Mouse (Mus musculus) CH12.LX (cell line): ENCODE data around the gene Rslcan18. TPM values are rescaled to one million over a fixed set of nuclear protein-coding genes. Genes with fewer than 3 reads are reported as not detected.

Experiments used
- DNase-seq: peaks from one replicate; pipeline ENCODE4 v3.0.0-alpha.2; 2013; ENCODE audit errors: extremely low read depth
- H3K27ac ChIP-seq: 2 replicates; pipeline ENCODE4 v1.5.1; 2012; ENCODE audit warnings: low read depth, mild to moderate bottlenecking, control low read depth, moderate library complexity; ENCODE audit not compliant: insufficient read depth
- H3K27me3 ChIP-seq: replicated peaks from 2 replicates; pipeline ENCODE3; 2012; ENCODE audit warnings: inconsistent platforms
- H3K36me3 ChIP-seq, 2 experiments: replicated peaks in 1 of 2; 2 replicates each; pipeline versions ENCODE3 to v1.6.1; 2012; ENCODE audit warnings: inconsistent platforms in 1 of 2, low read length in 1 of 2, mild to moderate bottlenecking in 1 of 2, mixed read lengths in 1 of 2, moderate library complexity in 1 of 2; ENCODE audit not compliant: control insufficient read depth in 1 of 2, insufficient read depth in 1 of 2
- H3K4me1 ChIP-seq, 2 experiments: 2 replicates each; pipeline ENCODE4 v1.6.1; 2012; ENCODE audit warnings: inconsistent platforms in 1 of 2, moderate library complexity in 1 of 2; ENCODE audit not compliant: insufficient read depth in 2 of 2, control insufficient read depth in 1 of 2
- H3K4me2 ChIP-seq: 2 replicates; pipeline ENCODE4 v1.6.1; 2012; ENCODE audit warnings: low read depth, mild to moderate bottlenecking, control low read depth; ENCODE audit not compliant: poor library complexity, insufficient read depth, severe bottlenecking
- H3K4me3 ChIP-seq, 3 experiments: fragments of 150-350 bp in 1 of 3; sonication (generic) in 1 of 3; replicated peaks in 1 of 3; 2 replicates each; pipeline versions ENCODE3 to v1.5.1; 2011 to 2012; ENCODE audit warnings: low read depth in 2 of 3, low read length in 2 of 3, mild to moderate bottlenecking in 2 of 3, moderate library complexity in 2 of 3, control low read depth in 1 of 3, improper control_type of control experiment in 1 of 3, inconsistent platforms in 1 of 3, mixed read lengths in 1 of 3; ENCODE audit not compliant: poor library complexity in 1 of 3
- H3K79me2 ChIP-seq: replicated peaks from 2 replicates; pipeline ENCODE4 v1.6.1; 2012; ENCODE audit warnings: mild to moderate bottlenecking, moderate library complexity; ENCODE audit not compliant: control insufficient read depth, poor library complexity, insufficient read depth, severe bottlenecking; ENCODE audit errors: extremely low read depth
- H3K9ac ChIP-seq: 2 replicates; pipeline ENCODE4 v1.6.1; 2012; ENCODE audit warnings: low read depth, mild to moderate bottlenecking, control low read depth, moderate library complexity; ENCODE audit not compliant: insufficient read depth
- H3K9me3 ChIP-seq: replicated peaks from 2 replicates; pipeline ENCODE3; 2012; ENCODE audit warnings: low read length, inconsistent platforms, mixed read lengths
- E2F4 ChIP-seq: IDR thresholded peaks from 2 replicates; pipeline ENCODE4 v1.6.1; 2011; ENCODE audit warnings: low read depth, low read length, improper control_type of control experiment; ENCODE audit not compliant: insufficient replicate concordance
- ELF1 ChIP-seq: IDR thresholded peaks from 2 replicates; pipeline ENCODE4 v1.6.1; 2014; ENCODE audit warnings: low read depth, mild to moderate bottlenecking, inconsistent platforms, low read length, improper control_type of control experiment
- GABPA ChIP-seq: IDR thresholded peaks from 2 replicates; pipeline ENCODE4 v1.6.1; 2012; ENCODE audit warnings: low read depth, low read length, improper control_type of control experiment, inconsistent platforms; ENCODE audit not compliant: insufficient replicate concordance
- HCFC1 ChIP-seq: IDR thresholded peaks from 2 replicates; pipeline ENCODE4 v1.6.1; 2012; ENCODE audit warnings: low read depth, mild to moderate bottlenecking, inconsistent platforms, low read length, improper control_type of control experiment
- KAT2A ChIP-seq: IDR thresholded peaks from 2 replicates; pipeline ENCODE4 v1.6.1; 2012; ENCODE audit warnings: low read length, improper control_type of control experiment, inconsistent platforms; ENCODE audit not compliant: insufficient replicate concordance
- MAFK ChIP-seq: IDR thresholded peaks from 2 replicates; pipeline ENCODE4 v1.6.1; 2011; ENCODE audit warnings: low read length, improper control_type of control experiment; ENCODE audit not compliant: insufficient replicate concordance
- MAX ChIP-seq: IDR thresholded peaks from 2 replicates; pipeline ENCODE4 v1.6.1; 2011; ENCODE audit warnings: low read length, improper control_type of control experiment
- MEF2A ChIP-seq: IDR thresholded peaks from 2 replicates; pipeline ENCODE4 v1.6.1; 2014; ENCODE audit warnings: low read depth, mild to moderate bottlenecking, inconsistent platforms, low read length, improper control_type of control experiment, borderline replicate concordance
- MXI1 ChIP-seq: IDR thresholded peaks from 2 replicates; pipeline ENCODE4 v1.6.1; 2011; ENCODE audit warnings: mild to moderate bottlenecking, low read depth, low read length, improper control_type of control experiment
- NELFE ChIP-seq: IDR thresholded peaks from 2 replicates; pipeline ENCODE4 v1.6.1; 2011; ENCODE audit warnings: low read depth, low read length, improper control_type of control experiment
- PAX5 ChIP-seq: IDR thresholded peaks from 2 replicates; pipeline ENCODE4 v1.6.1; 2012; ENCODE audit warnings: low read length, inconsistent platforms, mixed read lengths
- POLR2A ChIP-seq: IDR thresholded peaks from 2 replicates; pipeline ENCODE4 v1.6.1; 2011; ENCODE audit warnings: low read depth, mild to moderate bottlenecking, improper control_type of control experiment, low read length
- POLR2AphosphoS2 ChIP-seq: IDR thresholded peaks from 2 replicates; pipeline ENCODE4 v1.6.1; 2011; ENCODE audit warnings: low read depth, low read length, improper control_type of control experiment
- SIN3A ChIP-seq: IDR thresholded peaks from 2 replicates; pipeline ENCODE4 v1.6.1; 2012; ENCODE audit warnings: low read length, improper control_type of control experiment, inconsistent platforms
- TBP ChIP-seq: conservative IDR thresholded peaks from 2 replicates; pipeline ENCODE4 v1.6.1; 2011; ENCODE audit warnings: low read depth, low read length, improper control_type of control experiment
- TCF12 ChIP-seq: IDR thresholded peaks from 2 replicates; pipeline ENCODE4 v1.6.1; 2014; ENCODE audit warnings: low read depth, mild to moderate bottlenecking, inconsistent platforms, low read length, improper control_type of control experiment
- USF1 ChIP-seq: IDR thresholded peaks from 2 replicates; pipeline ENCODE4 v1.6.1; 2014; ENCODE audit warnings: low read depth, mild to moderate bottlenecking, inconsistent platforms, low read length, improper control_type of control experiment
- USF2 ChIP-seq: conservative IDR thresholded peaks from 2 replicates; pipeline ENCODE4 v1.6.1; 2011; ENCODE audit warnings: low read depth, low read length, improper control_type of control experiment
- ZMIZ1 ChIP-seq: IDR thresholded peaks from 2 replicates; pipeline ENCODE4 v1.6.1; 2012; ENCODE audit warnings: low read depth, mild to moderate bottlenecking, inconsistent platforms, low read length, improper control_type of control experiment
- dilution Hi-C: fragments of 300-500 bp; cut with MboI; formaldehyde crosslinking; loops from 2 replicates; pipeline ENCODE4 v1.14.3; 2020; ENCODE audit warnings: low sequenced_read_pairs; ENCODE audit not compliant: extremely low pct_unique_long_range_greater_than_20kb, extremely low pct_ligation_motif_present
- in situ Hi-C: fragments of 300-500 bp; cut with MboI; formaldehyde crosslinking; loops from 3 replicates; pipeline ENCODE4 v1.14.3; 2019; ENCODE audit warnings: low sequenced_read_pairs, low pct_ligation_motif_present, low pct_unique_long_range_greater_than_20kb, mixed read lengths
- polyA plus RNA-seq: library from polyadenylated mRNA; unstranded; fragments of >175 nt; gene quantifications from 2 replicates; pipeline ENCODE4 v1.2.1, GENCODE M21; 2012; ENCODE audit warnings: low read depth; ENCODE audit not compliant: insufficient read length
- total RNA-seq, 2 experiments: library from RNA; depleted of rRNA; stranded (reverse); fragments of 300-350 nt in 1 of 2; fragments of >200 nt in 1 of 2; gene quantifications; 2 replicates each; pipeline ENCODE4 v1.2.3; 2012 to 2014

Rslcan18 gene
- total and polyA plus RNA-seq, 3 experiments: 0.20 to 0.81 (median 0.55) TPM

- peak overlapping the region; percentile 40; the same call in 1 of the 2 replicates for H3K27ac ChIP-seq
- peaks cover 0 to 35% of the 10 kb centered on the region in 2 experiments for H3K36me3 ChIP-seq
- no peaks in the 10 kb centered on the region; the same call in 1 of the 2 replicates for H3K79me2 ChIP-seq
- peak overlapping the region; percentile 58 to 65 (median 62) for H3K4me3 ChIP-seq
- H3K27me3 ChIP-seq: no peaks in the 10 kb centered on the region
- dilution Hi-C loops: no loop called here
- H3K4me1 ChIP-seq: peaks cover 0 to 16% of the 10 kb centered on the region in 2 experiments; a peak in 2 of 4 replicates
- peak overlapping the region; percentile 92 for H3K4me2 ChIP-seq
- TF ChIP-seq POLR2AphosphoS2 (no peak), KAT2A (peak; percentile 74; the same call in 1 of the 2 replicates), TBP (0 out of 2 replicates have a peak, but pooled peaks have one; percentile 45), USF2 (peak; percentile 30; the same call in 1 of the 2 replicates), MXI1 (peak; percentile 91), TCF12 (no peak), ZMIZ1 (no peak), POLR2A (peak; percentile 68), NELFE (peak; percentile 56; the same call in 1 of the 2 replicates), ELF1 (peak; percentile 56; the same call in 1 of the 2 replicates), MAFK (no peak), MAX (peak; percentile 54; the same call in 1 of the 2 replicates), MEF2A (peak; percentile 88), USF1 (peak; percentile 61), HCFC1 (peak; percentile 91), SIN3A (peak; percentile 62)
- in situ Hi-C loops: no loop called here
- peak overlapping the region; percentile 70 for H3K9ac ChIP-seq
- peak; percentile 76 for DNase-seq
- H3K9me3 ChIP-seq: no peaks in the 10 kb centered on the region
Measured at GRCm38 (mm10) chr13:67081142-67081713, 34.8 kb downstream of the Rslcan18 start.

- H3K9me3 ChIP-seq: peaks cover 3% of the 10 kb centered on the region
- H3K4me2 ChIP-seq: no peak overlapping the region
- H3K4me3 ChIP-seq: no peak overlapping the region
- no peaks in the 10 kb centered on the region; the same call in 1 of the 2 replicates for H3K79me2 ChIP-seq
- H3K4me1 ChIP-seq: peaks cover 0 to 14% of the 10 kb centered on the region in 2 experiments; a peak in 2 of 4 replicates
- H3K36me3 ChIP-seq: peaks cover 11 to 41% of the 10 kb centered on the region in 2 experiments
- H3K27ac ChIP-seq: no peak overlapping the region
- DNase-seq: no peak
- in situ Hi-C loops: no loop called here
- no peak overlapping the region for H3K9ac ChIP-seq
- dilution Hi-C loops: no loop called here
- TF ChIP-seq GABPA (no peak), TBP (no peak), MAX (no peak), E2F4 (no peak), USF1 (no peak), PAX5 (no peak)
- H3K27me3 ChIP-seq: no peaks in the 10 kb centered on the region
Measured at GRCm38 (mm10) chr13:67077244-67077643, 38.8 kb downstream of the Rslcan18 start.
